Mouse (Mus musculus): ENCODE data around the gene Myo1d. TPM values are rescaled to one million over a fixed set of nuclear protein-coding genes. Genes with fewer than 3 reads are reported as not detected.

Myo1d gene
- polyA plus RNA-seq, 1 experiment from 2014 or later = 15.8 TPM

DNA sequence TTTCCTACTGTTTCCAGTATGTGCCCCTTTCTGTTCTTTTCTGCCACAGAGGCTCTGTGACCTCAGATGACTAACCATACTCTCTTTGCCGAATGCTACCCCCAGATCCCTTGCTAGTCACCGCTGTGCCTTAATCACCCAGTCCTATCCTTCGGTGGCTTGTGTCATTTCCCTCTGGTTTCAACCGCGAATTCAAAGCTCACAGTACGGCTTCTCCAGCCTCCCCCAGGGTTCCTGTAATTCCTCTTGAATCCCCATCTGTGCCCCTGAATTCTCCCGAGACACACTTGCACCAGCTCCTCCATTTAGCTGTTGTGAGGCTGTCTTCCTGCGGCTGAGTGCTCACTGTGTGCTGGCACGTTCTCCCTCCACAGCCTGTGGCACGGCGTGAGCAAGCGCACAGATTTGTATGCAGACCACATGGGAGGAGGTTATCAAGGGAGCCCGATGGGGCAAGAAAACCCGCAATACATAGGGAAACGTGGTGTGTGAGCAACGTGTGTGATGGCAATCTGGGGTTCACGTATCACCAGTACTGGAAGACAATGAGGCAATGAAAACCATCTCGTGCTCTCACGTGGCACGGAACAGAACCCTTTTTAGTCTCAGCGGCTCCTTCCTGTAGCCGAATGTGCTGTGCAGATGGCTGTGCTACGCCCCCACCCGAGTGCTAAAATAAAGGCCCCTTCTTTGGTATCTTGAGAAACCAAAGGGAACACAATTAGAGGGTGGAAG, 177.0 kb downstream of the Myo1d start:
- Histone ChIP-seq H3K27ac (ENCODE audit: low read length) (no peak overlapping the region), H3K4me2 (replicated peaks; ENCODE audit: low read depth, low read length) (peak overlapping the region; percentile 47), H3K36me3 (ENCODE audit: insufficient read depth, low read length) (no peaks in the 10 kb centered on the region), H3K4me3 (ENCODE audit: low read length) (peak overlapping the region; percentile 23), H3K4me1 (ENCODE audit: insufficient read depth, low read length) (peaks cover 9% of the 10 kb centered on the region; the same call in 1 of the 2 replicates), H3K9ac (replicated peaks; ENCODE audit: low read length) (peak overlapping the region; percentile 42; the same call in 1 of the 2 replicates), H3K27me3 (ENCODE audit: insufficient read depth, low read length) (no peaks in the 10 kb centered on the region), H3K9me3 (ENCODE audit: low read length) (no peaks in the 10 kb centered on the region)
- no peak for ATAC-seq (ENCODE audit: low FRiP score, low TSS enrichment)
- 6% methylated on average over 24 of the region's 24 CpGs for WGBS

DNA sequence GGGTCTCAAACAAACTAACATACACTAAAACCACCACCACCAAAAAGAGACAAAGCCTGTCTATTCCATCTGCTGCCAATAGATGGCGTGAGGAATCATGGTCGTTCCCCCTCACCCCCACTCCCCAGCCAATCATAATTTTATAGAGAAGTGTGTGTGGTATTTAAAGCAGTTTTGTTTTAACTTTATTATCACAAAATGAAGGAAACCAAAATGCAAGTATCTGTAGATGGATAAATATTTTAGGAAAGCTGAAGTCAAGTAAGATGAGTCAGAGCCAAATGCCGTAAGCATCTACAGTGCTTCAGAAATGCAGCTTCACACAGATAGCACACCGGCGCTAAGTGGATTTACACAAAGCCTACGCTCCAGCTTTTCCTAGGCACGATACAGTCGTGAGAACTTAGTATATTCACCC, 177.8 kb downstream of the Myo1d start:
- no peaks in the 10 kb centered on the region for H3K27me3 ChIP-seq (ENCODE audit: insufficient read depth, low read length)
- WGBS = 40% methylated on average over 8 of the region's 8 CpGs

DNA sequence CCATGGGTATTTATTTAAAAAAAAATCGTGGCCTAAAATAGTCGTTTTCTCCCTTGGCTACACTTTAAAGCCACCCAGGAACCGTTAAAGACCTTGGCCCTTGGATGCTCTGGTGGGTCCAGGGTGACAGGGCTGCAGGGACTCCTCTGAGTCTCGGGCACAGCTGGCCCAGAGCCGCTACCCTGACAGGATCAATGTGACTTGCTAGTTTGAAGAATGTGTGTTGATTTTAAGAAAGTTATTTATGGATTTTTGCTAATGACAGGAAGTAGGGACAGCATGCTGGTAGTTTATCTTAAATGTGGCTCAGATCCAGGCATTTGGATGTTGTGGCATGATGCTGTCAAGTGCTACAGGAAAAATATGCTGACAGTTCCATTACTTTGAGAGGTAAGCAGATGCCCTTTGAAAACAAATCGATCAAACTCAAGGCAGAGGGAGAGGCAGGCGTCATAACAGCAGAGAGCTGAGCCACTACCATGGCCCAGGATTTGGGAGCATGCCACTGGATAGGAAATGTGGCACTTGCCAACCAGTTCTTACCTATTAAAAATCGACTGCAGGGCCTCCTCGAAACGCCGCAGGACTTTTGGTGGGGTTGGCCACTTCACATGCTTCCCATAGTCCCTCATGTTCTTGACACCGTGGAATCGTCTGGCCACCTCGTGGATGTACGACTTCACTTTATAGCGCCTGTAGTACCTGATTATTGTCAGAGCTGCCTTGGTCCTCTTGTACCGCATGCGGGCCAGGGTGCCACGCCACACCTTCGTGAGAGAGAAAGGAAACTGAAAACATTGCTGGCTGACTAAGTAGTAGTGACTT, 178.6 kb downstream of the Myo1d start:
- ATAC-seq (ENCODE audit: low FRiP score, low TSS enrichment) = no peak
- H3K27me3 ChIP-seq (ENCODE audit: insufficient read depth, low read length) = no peaks in the 10 kb centered on the region
- H3K27ac ChIP-seq (ENCODE audit: low read length) = no peak overlapping the region
- no peak overlapping the region for H3K4me2 ChIP-seq (replicated peaks; ENCODE audit: low read depth, low read length)
- no peak overlapping the region for H3K9ac ChIP-seq (replicated peaks; ENCODE audit: low read length)
- peaks cover 9% of the 10 kb centered on the region; the same call in 1 of the 2 replicates for H3K4me1 ChIP-seq (ENCODE audit: insufficient read depth, low read length)
- H3K4me3 ChIP-seq (ENCODE audit: low read length) = no peak overlapping the region
- 68% methylated on average over 20 of the region's 20 CpGs for WGBS
- H3K36me3 ChIP-seq (ENCODE audit: insufficient read depth, low read length) = no peaks in the 10 kb centered on the region
- no peaks in the 10 kb centered on the region for H3K9me3 ChIP-seq (ENCODE audit: low read length)

More for the DNA sequence above, 177.8 kb downstream of the Myo1d start:
- no peak for ATAC-seq (ENCODE audit: low FRiP score, low TSS enrichment)
- Histone ChIP-seq H3K4me3 (ENCODE audit: low read length) (no peak overlapping the region), H3K36me3 (ENCODE audit: insufficient read depth, low read length) (no peaks in the 10 kb centered on the region), H3K4me2 (replicated peaks; ENCODE audit: low read depth, low read length) (no peak overlapping the region), H3K9ac (replicated peaks; ENCODE audit: low read length) (no peak overlapping the region), H3K27ac (ENCODE audit: low read length) (no peak overlapping the region), H3K4me1 (ENCODE audit: insufficient read depth, low read length) (peaks cover 9% of the 10 kb centered on the region; the same call in 1 of the 2 replicates), H3K9me3 (ENCODE audit: low read length) (no peaks in the 10 kb centered on the region)

DNA sequence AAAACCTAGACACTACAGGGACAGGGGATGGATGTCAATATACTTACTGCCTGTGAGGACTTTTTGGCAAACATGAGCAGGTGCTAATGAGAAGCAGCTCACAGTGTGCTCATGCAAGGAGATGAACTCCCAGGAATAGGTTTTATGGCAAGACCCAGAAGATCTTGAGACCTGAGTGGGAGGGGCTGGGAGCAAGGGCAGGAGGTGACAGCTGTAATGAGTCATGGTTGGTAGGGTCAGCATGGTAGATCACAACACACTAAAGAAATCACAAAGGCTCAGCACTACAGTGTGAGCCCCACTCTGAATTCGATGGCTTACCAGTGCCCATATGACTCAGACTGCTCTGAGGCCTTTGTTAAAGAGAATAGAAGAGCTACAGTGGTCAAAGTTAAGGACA, 184.3 kb downstream of the Myo1d start:
- Histone ChIP-seq H3K36me3 (ENCODE audit: insufficient read depth, low read length) (peaks cover 9% of the 10 kb centered on the region; the same call in 1 of the 2 replicates), H3K4me2 (replicated peaks; ENCODE audit: low read depth, low read length) (no peak overlapping the region), H3K27ac (ENCODE audit: low read length) (no peak overlapping the region), H3K9me3 (ENCODE audit: low read length) (0 out of 2 replicates have a peak, but pooled peaks cover 4% of the 10 kb centered on the region), H3K9ac (replicated peaks; ENCODE audit: low read length) (no peak overlapping the region), H3K4me1 (ENCODE audit: insufficient read depth, low read length) (no peaks in the 10 kb centered on the region), H3K4me3 (ENCODE audit: low read length) (no peak overlapping the region), H3K27me3 (ENCODE audit: insufficient read depth, low read length) (no peaks in the 10 kb centered on the region)
- no peak for ATAC-seq (ENCODE audit: low FRiP score, low TSS enrichment)
- 87% methylated on average over 1 of the region's 1 CpGs for WGBS

DNA sequence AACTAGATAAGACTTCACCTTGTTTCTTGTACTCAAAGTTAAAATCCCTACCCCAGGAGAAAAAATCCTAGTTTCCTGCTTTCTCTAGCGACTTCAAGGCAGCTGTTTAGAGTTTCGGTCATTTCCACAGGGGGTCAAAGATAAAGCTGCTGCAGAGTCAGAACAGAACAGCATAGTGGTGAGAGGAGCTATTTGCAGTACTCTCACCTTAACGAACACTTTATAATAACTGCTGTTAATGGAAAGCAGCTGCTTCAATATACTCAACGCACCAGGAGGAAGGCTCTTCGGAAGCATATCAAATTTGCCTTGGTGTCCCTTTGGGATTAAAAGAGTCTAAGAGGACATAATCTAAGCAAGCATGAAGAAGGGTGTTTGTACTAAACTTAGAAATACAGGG, 190.4 kb downstream of the Myo1d start:
- ATAC-seq (ENCODE audit: low FRiP score, low TSS enrichment) = no peak
- H3K4me2 ChIP-seq (replicated peaks; ENCODE audit: low read depth, low read length) = no peak overlapping the region
- H3K4me3 ChIP-seq (ENCODE audit: low read length) = no peak overlapping the region
- H3K9ac ChIP-seq (replicated peaks; ENCODE audit: low read length) = no peak overlapping the region
- peaks cover 9% of the 10 kb centered on the region; the same call in 1 of the 2 replicates for H3K36me3 ChIP-seq (ENCODE audit: insufficient read depth, low read length)
- no peak overlapping the region for H3K27ac ChIP-seq (ENCODE audit: low read length)
- H3K9me3 ChIP-seq (ENCODE audit: low read length) = 0 out of 2 replicates have a peak, but pooled peaks cover 4% of the 10 kb centered on the region
- WGBS = 68% methylated on average over 5 of the region's 5 CpGs
- no peaks in the 10 kb centered on the region for H3K4me1 ChIP-seq (ENCODE audit: insufficient read depth, low read length)
- H3K27me3 ChIP-seq (ENCODE audit: insufficient read depth, low read length) = no peaks in the 10 kb centered on the region

DNA sequence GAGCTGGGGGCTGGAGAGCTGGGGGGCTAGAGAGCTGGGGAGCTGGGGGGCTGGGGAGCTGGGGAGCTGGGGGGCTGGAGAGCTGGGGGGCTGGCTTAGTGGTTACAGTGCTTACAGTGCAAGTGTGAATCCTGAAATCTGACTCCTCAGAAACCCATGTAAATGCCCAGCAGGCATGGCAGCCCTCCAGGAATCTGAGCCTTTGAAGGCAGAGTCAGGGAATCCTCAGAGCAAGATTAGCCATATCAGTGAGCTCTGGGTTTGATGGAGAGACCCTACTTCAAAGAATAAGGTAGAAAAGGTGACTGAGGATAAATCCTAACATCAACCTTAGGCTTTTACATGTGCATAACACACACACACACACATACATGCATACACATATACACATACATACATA, 194.1 kb downstream of the Myo1d start:
- Histone ChIP-seq H3K27ac (ENCODE audit: low read length) (no peak overlapping the region), H3K27me3 (ENCODE audit: insufficient read depth, low read length) (no peaks in the 10 kb centered on the region), H3K4me3 (ENCODE audit: low read length) (no peak overlapping the region), H3K9me3 (ENCODE audit: low read length) (no peaks in the 10 kb centered on the region), H3K9ac (replicated peaks; ENCODE audit: low read length) (no peak overlapping the region), H3K4me1 (ENCODE audit: insufficient read depth, low read length) (no peaks in the 10 kb centered on the region), H3K4me2 (replicated peaks; ENCODE audit: low read depth, low read length) (no peak overlapping the region), H3K36me3 (ENCODE audit: insufficient read depth, low read length) (no peaks in the 10 kb centered on the region)
- ATAC-seq (ENCODE audit: low FRiP score, low TSS enrichment) = no peak

DNA sequence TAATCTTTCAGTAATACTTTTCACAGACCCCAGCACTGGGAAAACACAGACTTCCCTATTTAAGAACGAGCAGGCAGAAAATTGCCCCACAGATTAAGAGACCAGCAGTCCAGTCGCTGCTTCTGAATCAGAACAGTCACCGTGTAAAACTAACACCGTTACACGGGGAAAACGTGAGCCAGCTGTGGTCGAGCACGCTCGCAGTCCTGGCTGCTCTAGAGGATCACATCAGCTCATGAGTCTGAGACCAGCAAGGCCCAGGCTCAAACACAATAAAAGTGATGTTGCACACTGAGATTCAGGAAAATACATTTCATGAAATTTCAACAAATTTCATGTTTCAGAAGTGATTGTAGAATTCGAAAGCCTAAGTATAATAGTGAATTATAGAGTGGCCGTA, 194.6 kb downstream of the Myo1d start:
- Histone ChIP-seq H3K4me1 (ENCODE audit: insufficient read depth, low read length) (no peaks in the 10 kb centered on the region), H3K36me3 (ENCODE audit: insufficient read depth, low read length) (no peaks in the 10 kb centered on the region), H3K9me3 (ENCODE audit: low read length) (no peaks in the 10 kb centered on the region), H3K4me2 (replicated peaks; ENCODE audit: low read depth, low read length) (no peak overlapping the region), H3K27ac (ENCODE audit: low read length) (no peak overlapping the region), H3K27me3 (ENCODE audit: insufficient read depth, low read length) (no peaks in the 10 kb centered on the region), H3K9ac (replicated peaks; ENCODE audit: low read length) (no peak overlapping the region), H3K4me3 (ENCODE audit: low read length) (no peak overlapping the region)
- ATAC-seq (ENCODE audit: low FRiP score, low TSS enrichment) = no peak
- 44% methylated on average over 11 of the region's 11 CpGs for whole genome bisulfite sequencing

DNA sequence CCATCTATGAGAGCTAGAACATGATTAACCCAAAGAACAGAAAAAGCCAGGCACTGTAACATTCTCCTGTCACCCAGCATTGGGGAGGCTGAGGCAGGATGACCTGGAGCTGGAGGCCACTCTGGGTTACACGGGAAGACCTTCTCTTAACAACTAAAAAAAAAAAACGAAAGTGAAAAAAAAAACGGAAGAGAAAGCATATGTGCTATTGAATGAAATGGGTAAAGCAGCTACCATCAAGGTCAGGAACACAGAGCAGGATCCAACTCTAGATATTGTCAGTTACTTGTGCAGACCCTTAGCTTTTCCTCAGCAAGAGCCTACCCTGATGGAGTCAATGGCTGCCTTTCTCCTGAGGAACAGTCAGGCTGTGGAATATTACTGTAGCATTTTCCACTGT, 199.3 kb downstream of the Myo1d start:
- Histone ChIP-seq H3K9me3 (ENCODE audit: low read length) (no peaks in the 10 kb centered on the region), H3K4me3 (ENCODE audit: low read length) (no peak overlapping the region), H3K9ac (replicated peaks; ENCODE audit: low read length) (no peak overlapping the region), H3K27ac (ENCODE audit: low read length) (no peak overlapping the region), H3K4me2 (replicated peaks; ENCODE audit: low read depth, low read length) (no peak overlapping the region), H3K27me3 (ENCODE audit: insufficient read depth, low read length) (no peaks in the 10 kb centered on the region), H3K36me3 (ENCODE audit: insufficient read depth, low read length) (no peaks in the 10 kb centered on the region), H3K4me1 (ENCODE audit: insufficient read depth, low read length) (peaks cover 7% of the 10 kb centered on the region)
- ATAC-seq (ENCODE audit: low FRiP score, low TSS enrichment) = no peak
- WGBS = 90% methylated on average over 3 of the region's 3 CpGs

DNA sequence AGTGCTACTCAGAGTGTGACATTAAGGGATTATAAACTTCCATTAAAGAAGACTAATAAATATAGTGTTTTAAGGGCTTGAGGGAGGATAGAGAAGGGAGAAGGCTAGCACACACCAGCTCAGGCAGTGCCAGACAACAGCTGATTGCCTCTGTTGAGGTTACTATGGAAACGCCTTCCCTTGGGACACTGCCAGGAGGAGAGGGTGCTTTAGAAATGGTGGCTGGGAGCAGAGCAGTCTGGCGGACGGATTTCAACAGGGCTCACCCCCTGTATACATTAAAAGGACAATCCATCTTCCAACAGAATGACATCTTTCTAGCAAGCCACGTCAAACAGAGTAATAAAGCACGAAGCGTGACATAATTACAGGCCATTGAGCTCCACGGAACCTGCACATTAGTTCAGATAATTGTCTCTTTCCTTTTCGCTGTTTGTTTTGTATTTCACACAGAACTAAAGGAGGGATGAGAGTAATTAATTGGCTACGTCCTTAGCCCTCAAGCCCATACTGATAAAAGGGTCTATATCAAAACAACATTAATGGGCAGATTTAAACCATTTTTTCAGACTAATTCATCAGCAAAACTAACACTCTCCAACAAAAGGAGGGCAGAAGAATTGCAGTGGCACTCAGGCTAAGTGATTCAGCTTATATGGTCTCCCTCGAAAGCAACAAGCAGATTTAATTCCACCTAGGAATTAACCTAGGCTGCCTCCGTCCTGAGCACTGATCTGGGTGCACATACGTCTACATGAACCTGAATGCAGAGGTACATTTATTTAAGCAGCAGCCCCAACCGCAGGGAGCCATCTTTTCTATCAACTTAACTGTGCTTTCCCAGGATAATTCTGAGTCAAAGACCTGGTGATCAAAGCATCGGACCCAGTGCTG, 201.8 kb downstream of the Myo1d start:
- peak; percentile 77; the same call in 1 of the 2 replicates for ATAC-seq (ENCODE audit: low FRiP score, low TSS enrichment)
- no peak overlapping the region for H3K4me3 ChIP-seq (ENCODE audit: low read length)
- no peaks in the 10 kb centered on the region for H3K9me3 ChIP-seq (ENCODE audit: low read length)
- no peaks in the 10 kb centered on the region for H3K27me3 ChIP-seq (ENCODE audit: insufficient read depth, low read length)
- H3K9ac ChIP-seq (replicated peaks; ENCODE audit: low read length) = no peak overlapping the region
- 22% methylated on average over 14 of the region's 14 CpGs for WGBS
- peak overlapping the region; percentile 15; the same call in 1 of the 2 replicates for H3K4me2 ChIP-seq (replicated peaks; ENCODE audit: low read depth, low read length)
- peaks cover 7% of the 10 kb centered on the region for H3K4me1 ChIP-seq (ENCODE audit: insufficient read depth, low read length)
- no peak overlapping the region for H3K27ac ChIP-seq (ENCODE audit: low read length)
- no peaks in the 10 kb centered on the region for H3K36me3 ChIP-seq (ENCODE audit: insufficient read depth, low read length)

Measured in kidney, embryonic 16.5 days (tissue).